Mouse (Mus musculus) hindbrain, postnatal 0 days (tissue): ENCODE measurements around the gene Gm36028. TPM values are rescaled to one million over a fixed set of nuclear protein-coding genes. Genes with fewer than 3 reads are reported as not detected.

ENCODE experiments used
- ATAC-seq: fragments of 200-750 bp; cut with Nextera tagmentation; 2 replicates; pipeline ENCODE4 v1.8.0; 2017; ENCODE audit warnings: mild to moderate bottlenecking, moderate TSS enrichment, moderate library complexity
- DNase-seq: peaks from one replicate; pipeline ENCODE4 v3.0.0-alpha.2; 2015; ENCODE audit warnings: low spot score
- H3K27ac ChIP-seq: fragments of 300-500 bp; sonication (generic); 2 replicates; pipeline ENCODE4 v1.5.1; 2014; ENCODE audit warnings: mild to moderate bottlenecking
- H3K27me3 ChIP-seq: fragments of 300-500 bp; sonication (generic); 2 replicates; pipeline ENCODE4 v1.6.1; 2014; ENCODE audit warnings: low read length, mixed read lengths; ENCODE audit not compliant: insufficient read depth
- H3K36me3 ChIP-seq: fragments of 300-500 bp; sonication (generic); 2 replicates; pipeline ENCODE4 v1.6.1; 2014; ENCODE audit warnings: low read length, mixed read lengths; ENCODE audit not compliant: insufficient read depth
- H3K4me1 ChIP-seq: fragments of 300-500 bp; sonication (generic); 2 replicates; pipeline ENCODE4 v1.6.1; 2014; ENCODE audit warnings: antibody characterized with exemption, low read length, mixed read lengths; ENCODE audit not compliant: insufficient read depth
- H3K4me2 ChIP-seq: fragments of 300-500 bp; sonication (generic); 2 replicates; pipeline ENCODE4 v1.6.1; 2014; ENCODE audit warnings: low read depth, mild to moderate bottlenecking, low read length, moderate library complexity, mixed read lengths
- H3K4me3 ChIP-seq: fragments of 300-500 bp; sonication (generic); 2 replicates; pipeline ENCODE4 v1.5.1; 2014; ENCODE audit warnings: low read length
- H3K9ac ChIP-seq: fragments of 300-500 bp; sonication (generic); replicated peaks from 2 replicates; pipeline ENCODE4 v1.6.1; 2014; ENCODE audit warnings: mild to moderate bottlenecking, low read length, moderate library complexity, mixed read lengths
- H3K9me3 ChIP-seq: fragments of 300-500 bp; sonication (generic); 2 replicates; pipeline ENCODE4 v1.6.1; 2016; ENCODE audit warnings: low read length, mixed read lengths
- CTCF ChIP-seq: IDR thresholded peaks from 2 replicates; pipeline ENCODE4 v1.5.1; 2016; ENCODE audit warnings: antibody characterized with exemption, control low read depth, low read depth
- WGBS: fragments of 180-500 bp; shearing (Covaris S2); extraction: QIAGEN DNeasy Blood & Tissue Kit; methylation state at CpG from one replicate; pipeline ENCODE4 v1.1.7; 2014; 5-methylcytosine and 5-hydroxymethylcytosine counted together
- polyA plus RNA-seq: library from polyadenylated mRNA; unstranded; fragments of >200 nt; fragmentation: Nextera tagmentation; extraction: Ambion mirVana; gene quantifications from 2 replicates; pipeline ENCODE4 v1.2.1, GENCODE M21; 2015
- total RNA-seq: library from RNA; depleted of rRNA; stranded (reverse); fragments of >200 nt; gene quantifications from 2 replicates; pipeline ENCODE4 v1.2.3, GENCODE M21; 2014

The Gm36028 gene
- total and polyA plus RNA-seq, 2 experiments from 2014 or later, result 0.18 TPM; not detected in 1

DNA sequence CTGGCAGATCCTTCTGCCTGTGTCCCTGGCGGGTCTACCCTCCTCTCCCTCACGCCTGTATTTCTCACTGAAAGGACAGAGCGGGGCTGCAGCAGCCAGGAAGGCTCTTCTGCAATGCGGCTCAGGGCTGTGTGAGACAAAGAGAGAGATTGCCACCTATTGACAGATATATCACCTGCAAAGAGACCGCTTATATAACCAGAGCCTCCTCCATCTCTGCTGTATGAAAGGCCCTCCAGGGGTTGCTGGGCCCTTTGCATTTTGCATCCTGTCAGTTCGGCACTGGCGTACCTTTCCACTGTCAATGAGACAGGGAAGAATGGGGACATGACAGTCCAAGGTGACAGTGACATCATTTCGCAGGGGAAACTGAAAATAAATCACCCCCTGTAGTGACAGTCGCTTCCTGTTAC, 48.5 kb downstream of the Gm36028 start:
- TF ChIP-seq CTCF, result peak; percentile 72
- no peak overlapping the region; the same call in 1 of the 2 replicates for H3K9ac ChIP-seq

DNA sequence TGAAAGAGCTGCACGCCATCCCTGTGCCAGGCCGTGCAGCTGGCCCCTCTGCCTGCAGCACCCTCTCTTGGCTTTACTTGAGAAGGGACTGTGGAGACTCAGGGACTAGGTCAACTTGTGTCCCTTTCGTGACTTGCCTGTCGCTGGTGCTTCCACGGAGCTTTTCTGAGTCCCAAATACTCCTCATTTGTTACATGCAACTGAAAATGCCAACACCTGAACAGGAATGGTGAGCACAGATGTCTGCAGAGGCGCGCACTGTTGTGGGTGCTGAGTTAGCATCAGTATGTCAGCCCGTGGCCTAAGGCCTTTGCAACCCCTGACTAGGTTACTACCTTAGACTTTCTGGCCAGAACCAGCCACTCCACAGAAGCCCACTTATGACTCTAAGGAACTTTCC, 49.1 kb downstream of the Gm36028 start:
- no peaks in the 10 kb centered on the region for H3K36me3 ChIP-seq
- no peaks in the 10 kb centered on the region; the same call in 1 of the 2 replicates for H3K4me1 ChIP-seq
- 83% methylated on average over 8 of the region's 8 CpGs for WGBS
- DNase-seq (no peak), ATAC-seq (no peak)
- no peak overlapping the region; the same call in 1 of the 2 replicates for H3K9ac ChIP-seq
- no peaks in the 10 kb centered on the region for H3K9me3 ChIP-seq
- H3K4me2 ChIP-seq, result no peak overlapping the region
- no peak for TF ChIP-seq CTCF
- no peak overlapping the region for H3K4me3 ChIP-seq
- no peaks in the 10 kb centered on the region for H3K27me3 ChIP-seq
- peak overlapping the region; percentile 76; the same call in 1 of the 2 replicates for H3K27ac ChIP-seq

More for the DNA sequence above, 48.5 kb downstream of the Gm36028 start:
- Histone ChIP-seq H3K4me1 (no peaks in the 10 kb centered on the region; the same call in 1 of the 2 replicates), H3K4me3 (no peak overlapping the region), H3K36me3 (no peaks in the 10 kb centered on the region), H3K27me3 (no peaks in the 10 kb centered on the region), H3K4me2 (0 out of 2 replicates have a peak overlapping the region, but pooled peaks have one; percentile 7), H3K27ac (peak overlapping the region; percentile 76), H3K9me3 (no peaks in the 10 kb centered on the region)
- DNase-seq, result peak; percentile 85
- WGBS, result 30% methylated on average over 9 of the region's 9 CpGs
- peak; percentile 73 for ATAC-seq

DNA sequence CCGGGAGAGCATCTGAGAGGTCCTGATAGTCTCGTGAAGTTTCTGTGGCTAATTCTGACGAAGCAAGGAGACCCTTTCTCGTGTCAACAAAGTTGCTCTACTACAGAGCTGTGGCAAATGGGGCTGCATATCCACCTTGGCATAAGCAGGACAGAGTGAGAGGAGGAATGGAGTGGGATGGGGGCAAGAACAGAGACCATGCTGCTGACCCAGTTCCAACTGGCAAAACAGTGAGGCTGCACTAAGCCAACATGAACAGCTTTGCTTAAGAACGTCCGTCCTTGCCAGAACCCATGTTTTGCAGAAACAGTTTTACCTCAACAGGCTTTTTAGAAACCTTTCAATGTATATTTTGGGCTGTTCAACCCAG, 51.3 kb downstream of the Gm36028 start:
- Histone ChIP-seq H3K27ac (peak overlapping the region; percentile 60), H3K9ac (no peak overlapping the region), H3K36me3 (no peaks in the 10 kb centered on the region), H3K4me3 (no peak overlapping the region), H3K27me3 (no peaks in the 10 kb centered on the region), H3K9me3 (no peaks in the 10 kb centered on the region), H3K4me1 (no peaks in the 10 kb centered on the region), H3K4me2 (no peak overlapping the region)
- TF ChIP-seq CTCF, result no peak
- DNase-seq, result no peak
- WGBS, result 62% methylated on average over 6 of the region's 6 CpGs
- no peak for ATAC-seq

DNA sequence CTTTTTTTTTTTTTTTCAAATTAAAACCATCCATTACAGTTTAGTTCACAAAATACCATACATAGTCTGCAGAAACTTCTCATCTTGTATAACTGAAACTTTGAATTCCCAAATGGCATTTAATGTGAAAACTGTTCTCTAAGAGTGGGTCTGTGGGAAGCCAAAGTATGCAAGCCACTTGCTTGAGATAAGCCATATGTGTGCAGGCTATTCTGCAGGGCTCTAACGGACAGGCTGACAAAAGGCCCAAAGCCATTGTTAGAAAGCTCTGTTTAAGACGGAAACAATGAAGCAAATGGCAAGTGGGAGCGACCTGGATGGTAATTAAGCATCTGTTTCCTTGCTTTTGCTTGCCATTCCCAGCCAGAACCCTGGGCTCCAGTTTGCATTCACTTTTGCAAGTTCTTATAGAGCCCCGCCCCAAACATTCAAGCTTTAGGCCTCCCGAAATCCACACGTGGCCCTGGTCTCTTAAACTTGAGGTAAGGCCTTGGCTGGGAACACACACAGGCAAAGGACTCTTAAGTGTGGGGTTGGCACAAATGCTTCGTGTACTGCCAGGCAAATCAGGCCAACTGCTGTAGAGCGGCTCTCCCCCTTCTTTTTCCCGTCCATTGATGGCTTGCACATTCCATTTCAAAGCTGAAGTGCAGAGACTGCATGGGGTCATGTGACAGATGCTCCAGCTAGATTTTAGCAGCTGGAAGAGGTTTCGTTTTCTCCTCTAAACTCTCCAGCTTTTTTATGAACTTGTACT, 51.9 kb downstream of the Gm36028 start:
- no peak overlapping the region for H3K9ac ChIP-seq
- no peak overlapping the region for H3K4me3 ChIP-seq
- no peaks in the 10 kb centered on the region for H3K27me3 ChIP-seq
- H3K4me2 ChIP-seq, result 0 out of 2 replicates have a peak overlapping the region, but pooled peaks have one; percentile 1
- ATAC-seq (no peak), DNase-seq (peak; percentile 53)
- H3K4me1 ChIP-seq, result no peaks in the 10 kb centered on the region
- TF ChIP-seq CTCF, result no peak
- WGBS, result 31% methylated on average over 10 of the region's 10 CpGs
- H3K9me3 ChIP-seq, result no peaks in the 10 kb centered on the region
- H3K36me3 ChIP-seq, result no peaks in the 10 kb centered on the region
- peak overlapping the region; percentile 60; the same call in 1 of the 2 replicates for H3K27ac ChIP-seq

DNA sequence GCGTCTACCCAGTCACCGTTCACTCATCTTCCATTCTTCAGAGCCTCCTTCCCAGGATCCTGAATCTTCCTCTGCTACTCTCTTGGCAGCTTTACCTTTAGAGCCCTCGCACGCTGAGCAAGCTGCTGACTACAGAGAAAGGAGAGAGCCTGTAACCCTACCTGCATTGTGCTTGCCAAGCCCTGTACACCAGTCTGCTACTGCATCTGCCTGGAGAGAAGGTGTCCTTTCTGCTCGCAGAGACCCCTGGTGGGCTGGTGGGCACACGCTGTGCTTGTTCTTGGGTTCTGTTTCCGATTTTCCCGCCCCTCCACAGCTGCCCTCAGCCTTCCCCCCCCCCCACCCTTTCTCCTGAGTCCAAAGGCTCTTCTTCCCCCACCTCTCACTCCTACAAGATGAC, 53.7 kb downstream of the Gm36028 start:
- H3K36me3 ChIP-seq, result no peaks in the 10 kb centered on the region
- no peaks in the 10 kb centered on the region for H3K4me1 ChIP-seq
- H3K27ac ChIP-seq, result no peak overlapping the region
- ATAC-seq (no peak), DNase-seq (no peak)
- TF ChIP-seq CTCF, result peak; percentile 19; the same call in 1 of the 2 replicates
- H3K27me3 ChIP-seq, result no peaks in the 10 kb centered on the region
- no peak overlapping the region for H3K4me3 ChIP-seq
- 67% methylated on average over 7 of the region's 8 CpGs for WGBS
- H3K9me3 ChIP-seq, result no peaks in the 10 kb centered on the region
- H3K9ac ChIP-seq, result no peak overlapping the region
- no peak overlapping the region for H3K4me2 ChIP-seq

DNA sequence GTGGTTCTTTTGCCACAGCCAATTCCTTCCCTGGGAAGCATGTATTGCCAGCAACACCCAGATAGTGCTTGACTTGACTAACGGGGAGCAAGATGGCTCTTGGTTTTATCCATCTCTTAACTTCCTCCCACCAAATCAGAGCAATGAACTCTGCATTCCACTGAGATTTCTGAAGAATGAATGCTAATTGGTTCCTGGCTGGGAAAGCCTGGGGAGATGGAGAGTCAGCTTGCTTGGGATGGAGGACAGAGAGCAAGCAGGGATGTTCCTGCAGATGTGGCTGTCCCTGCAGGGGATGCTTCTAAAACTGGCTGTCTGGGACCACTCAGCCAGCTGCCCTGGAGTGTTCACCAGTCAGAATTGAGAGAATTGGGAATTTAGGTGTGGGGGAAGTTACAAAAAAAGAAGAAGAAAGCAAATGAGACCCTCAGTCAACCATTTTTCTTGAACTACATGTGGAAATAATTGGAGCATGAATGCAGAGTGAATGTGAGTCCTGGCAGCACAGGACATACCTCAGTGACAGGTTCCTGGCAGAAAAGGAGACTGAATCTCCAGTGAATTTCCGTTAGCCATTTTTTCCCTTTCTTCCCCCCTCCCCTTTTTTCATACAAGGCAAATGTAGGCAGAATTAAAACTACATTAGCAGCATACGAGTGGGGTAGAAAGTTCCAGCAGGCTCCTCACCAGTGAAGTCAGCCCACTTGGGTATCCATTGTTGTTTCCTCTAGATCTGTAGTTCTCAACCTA, 55.0 kb downstream of the Gm36028 start:
- Histone ChIP-seq H3K9me3 (no peaks in the 10 kb centered on the region), H3K36me3 (no peaks in the 10 kb centered on the region), H3K27me3 (no peaks in the 10 kb centered on the region), H3K4me1 (no peaks in the 10 kb centered on the region), H3K27ac (no peak overlapping the region), H3K9ac (no peak overlapping the region), H3K4me2 (no peak overlapping the region), H3K4me3 (no peak overlapping the region)
- no peak for ATAC-seq
- no peak for TF ChIP-seq CTCF
- WGBS, result 56% methylated on average over 3 of the region's 3 CpGs
- no peak for DNase-seq
